Mouse (Mus musculus) adrenal gland, postnatal 25 days (tissue): ENCODE data around the gene Camk2d. TPM values are rescaled to one million over a fixed set of nuclear protein-coding genes. Genes with fewer than 3 reads are reported as not detected.
A peak's percentile ranks its signal among the peaks of the same experiment; 100 is the strongest.

ENCODE experiments used
- DNase-seq: peaks from one replicate; pipeline ENCODE4 v3.0.0; 2021; ENCODE audit warnings: mixed read lengths
- total RNA-seq: library from RNA; stranded (reverse); gene quantifications from 2 replicates; pipeline ENCODE4 v1.2.3, GENCODE M21; 2021

Gene Camk2d
- total RNA-seq, 1 experiment from 2014 or later: 105 TPM

DNA sequence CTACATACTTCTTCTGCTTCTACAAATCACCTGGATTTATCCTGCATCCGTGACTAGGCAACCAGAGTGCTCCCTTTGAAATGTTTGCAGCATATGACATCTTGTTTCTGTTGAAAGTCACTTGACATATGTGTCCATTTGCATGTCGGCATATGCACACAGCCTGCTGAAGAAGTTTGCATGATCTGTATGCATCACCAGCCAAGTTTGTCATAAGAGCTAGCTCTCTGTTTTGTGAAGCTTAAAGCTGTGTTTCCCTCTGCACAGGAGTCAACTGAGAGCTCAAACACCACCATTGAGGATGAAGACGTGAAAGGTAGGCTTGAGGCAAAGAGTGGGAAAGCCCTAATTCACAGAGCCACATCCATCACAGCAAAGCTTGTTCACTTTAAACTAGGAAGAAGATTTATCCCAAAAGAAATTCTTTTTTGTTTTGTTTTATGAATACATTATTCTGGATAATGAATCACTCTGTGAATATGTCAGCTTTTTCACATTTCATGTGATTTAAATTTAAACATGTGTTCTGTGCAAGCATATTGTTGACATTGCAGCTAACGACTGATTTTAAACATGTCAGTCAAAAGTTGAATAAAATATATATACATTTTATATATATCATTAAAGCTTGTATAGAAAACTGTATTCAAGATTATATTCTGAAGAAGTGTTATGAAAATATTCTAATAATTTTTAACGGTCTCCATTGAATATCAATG lies 214.4 kb downstream of the Camk2d start:
- DNase-seq: no peak

DNA sequence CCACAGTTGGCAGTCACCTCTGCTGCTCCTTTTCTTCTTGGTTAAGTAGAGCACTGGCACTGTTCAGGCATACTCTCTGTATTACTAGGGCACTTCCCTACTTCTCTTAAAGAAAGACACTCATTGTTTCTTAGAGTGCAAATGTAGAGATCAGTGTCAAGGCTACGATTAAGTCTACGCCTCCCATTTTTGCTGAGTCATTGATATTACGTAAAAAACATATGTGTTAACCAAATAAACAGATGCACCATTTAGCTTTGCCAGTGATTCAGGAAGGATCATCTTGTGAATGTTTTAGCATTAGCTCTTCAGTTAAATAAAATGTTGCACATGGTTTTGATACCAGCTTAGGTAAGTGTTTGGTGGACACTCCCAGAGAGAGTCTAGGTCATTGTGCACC lies 215.5 kb downstream of the Camk2d start:
- DNase-seq: no peak

DNA sequence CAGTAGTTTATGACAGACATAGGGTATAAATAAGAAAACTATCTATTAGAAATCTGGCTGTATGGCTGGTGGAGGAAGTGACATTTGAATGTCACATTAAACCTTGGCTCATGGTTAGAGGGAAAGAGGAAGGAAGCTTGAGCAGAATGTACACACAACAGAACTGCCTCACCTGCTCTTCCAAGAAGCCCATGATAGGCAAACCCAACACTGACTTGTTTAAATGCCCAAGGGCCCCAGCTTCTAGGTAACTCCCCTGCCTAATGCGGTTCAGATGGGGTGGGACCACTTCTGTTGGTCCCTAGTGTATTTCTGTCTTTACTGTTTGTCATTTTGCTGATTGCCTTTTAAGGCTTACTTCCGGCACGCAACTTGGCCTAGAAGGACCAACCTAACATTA lies 226.3 kb downstream of the Camk2d start:
- no peak for DNase-seq

DNA sequence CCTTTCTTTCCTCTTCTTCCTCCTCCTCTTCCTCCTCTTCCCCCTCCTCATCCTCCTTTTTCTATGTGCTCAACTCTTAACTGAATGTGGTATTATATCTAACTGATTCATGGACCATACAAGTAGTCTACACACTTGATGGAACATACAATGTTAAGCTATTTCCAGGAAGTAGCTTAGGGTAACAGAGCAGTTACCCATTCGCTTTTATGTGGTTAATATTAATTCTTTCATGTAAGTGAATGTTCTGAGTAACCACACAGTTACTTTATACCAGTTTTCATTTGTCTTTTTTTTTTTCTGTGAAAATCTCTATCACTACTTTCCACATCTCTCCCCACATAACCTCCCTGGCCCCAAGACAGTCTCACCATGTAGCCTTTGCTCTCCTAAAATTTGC lies 228.8 kb downstream of the Camk2d start:
- no peak for DNase-seq

DNA sequence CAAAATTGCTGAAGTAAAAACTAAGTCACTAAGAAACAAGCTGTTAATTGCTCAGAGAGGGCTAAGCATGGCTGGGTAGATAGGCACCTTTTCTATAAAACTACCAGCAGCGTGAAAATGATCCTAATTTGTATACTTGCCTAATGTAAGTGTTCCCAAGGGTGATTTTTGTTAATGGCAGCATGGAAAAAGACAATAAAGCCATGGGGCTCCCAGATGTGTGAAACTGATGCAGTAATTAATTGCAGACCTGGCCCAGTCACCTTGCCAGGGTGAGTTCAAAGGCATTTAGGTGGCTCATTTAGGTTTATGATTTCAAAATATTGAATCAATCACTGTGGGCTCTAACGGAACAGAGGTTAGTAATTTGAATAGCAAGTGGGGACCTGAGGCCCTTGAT lies 230.1 kb downstream of the Camk2d start:
- no peak for DNase-seq

DNA sequence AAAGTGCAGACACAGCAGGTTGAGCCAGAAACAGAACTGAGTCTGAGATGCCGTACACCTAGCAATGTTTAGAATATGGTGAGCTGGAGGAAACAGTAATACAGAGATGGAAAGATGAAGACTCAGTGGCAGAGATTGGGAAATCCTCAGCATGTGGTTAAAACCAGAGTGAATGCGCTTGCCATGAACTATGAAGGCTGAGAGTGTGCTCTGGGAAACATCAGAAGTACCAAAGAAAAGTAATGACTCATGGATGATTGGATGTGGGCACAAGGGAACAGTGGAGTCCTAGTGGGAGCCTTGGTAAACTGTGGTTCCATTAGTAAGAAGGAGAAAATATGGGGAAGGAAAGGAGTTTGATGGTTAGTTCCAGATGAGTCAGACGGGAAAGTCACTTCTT lies 231.8 kb downstream of the Camk2d start:
- no peak for DNase-seq

DNA sequence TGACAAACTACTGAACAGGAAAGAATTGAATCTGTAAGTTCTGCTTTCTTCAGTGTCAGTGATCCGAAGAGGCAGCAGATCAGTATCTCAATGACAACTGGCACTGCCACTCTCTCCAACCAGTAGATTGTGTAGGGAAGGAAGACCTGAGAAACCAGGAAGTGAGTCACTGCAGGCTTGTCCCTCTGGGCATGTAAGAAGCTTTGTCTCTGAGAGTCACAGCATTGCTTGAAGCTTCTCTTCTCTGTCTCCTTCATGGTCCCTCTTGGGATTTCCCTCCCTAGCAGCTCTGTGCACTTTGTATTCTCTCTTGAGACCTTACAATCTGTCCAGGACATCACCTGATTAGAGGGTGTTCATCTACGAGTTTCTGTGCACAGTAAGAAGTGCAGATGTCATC lies 233.7 kb downstream of the Camk2d start:
- no peak for DNase-seq

DNA sequence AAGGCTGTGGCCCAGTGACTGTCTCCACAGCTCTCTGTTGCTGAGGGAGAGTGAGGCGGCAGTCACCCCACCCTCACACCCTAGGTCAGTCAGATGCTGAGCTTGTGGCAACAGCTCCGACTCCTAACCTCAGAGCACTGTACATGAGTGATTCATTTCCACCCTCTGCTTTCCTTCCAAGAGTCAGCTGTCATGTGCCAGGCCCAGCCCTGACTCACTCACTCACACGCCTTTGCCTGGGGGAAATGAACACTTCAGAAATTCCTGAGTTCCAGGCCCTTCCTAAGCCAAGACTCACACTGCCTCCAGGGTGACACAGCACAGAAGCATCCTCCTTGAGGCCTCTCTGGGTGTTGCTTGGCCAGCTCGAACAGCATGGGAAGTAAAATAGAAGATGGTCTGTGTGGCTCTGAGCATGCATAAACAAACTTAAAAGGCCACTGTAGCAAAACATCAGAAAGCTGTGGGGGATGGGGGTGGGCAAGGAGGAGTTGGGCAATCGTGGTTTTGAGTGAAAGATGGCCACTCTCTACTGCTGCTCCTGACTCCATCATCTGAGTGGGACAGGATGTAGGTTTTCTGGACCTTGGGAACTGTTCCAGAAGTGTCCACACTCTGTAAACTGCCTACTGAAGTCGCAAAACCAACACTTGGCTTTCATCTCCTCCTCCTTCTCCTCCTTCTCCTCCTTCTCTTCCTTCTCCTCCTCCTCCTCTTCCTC lies 235.5 kb downstream of the Camk2d start:
- DNase-seq: peak; percentile 52

DNA sequence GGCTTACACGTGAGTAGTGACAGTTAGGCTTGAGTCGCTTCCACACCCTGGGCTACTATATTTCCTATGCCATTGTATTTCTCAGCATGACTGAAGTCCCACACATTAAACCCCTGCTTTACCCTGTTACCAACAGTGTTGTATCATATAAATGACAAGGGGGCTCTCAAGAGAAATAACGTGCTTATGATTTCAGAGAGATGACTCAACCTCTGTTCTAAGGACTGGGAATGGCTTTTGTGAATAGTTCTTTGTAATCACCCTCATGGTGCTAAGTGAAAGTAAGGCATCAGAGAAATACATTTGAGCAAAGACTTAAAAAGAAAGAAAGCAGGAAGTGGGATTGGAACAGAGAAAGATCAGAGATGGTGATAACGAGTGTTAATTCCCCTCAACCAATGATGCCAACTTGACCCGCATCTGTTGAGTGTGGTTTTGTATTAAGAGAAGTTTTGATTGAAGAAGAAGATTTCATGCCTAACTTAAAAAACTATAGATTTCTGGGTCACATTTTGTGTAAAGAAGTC lies 238.6 kb downstream of the Camk2d start:
- no peak for DNase-seq

DNA sequence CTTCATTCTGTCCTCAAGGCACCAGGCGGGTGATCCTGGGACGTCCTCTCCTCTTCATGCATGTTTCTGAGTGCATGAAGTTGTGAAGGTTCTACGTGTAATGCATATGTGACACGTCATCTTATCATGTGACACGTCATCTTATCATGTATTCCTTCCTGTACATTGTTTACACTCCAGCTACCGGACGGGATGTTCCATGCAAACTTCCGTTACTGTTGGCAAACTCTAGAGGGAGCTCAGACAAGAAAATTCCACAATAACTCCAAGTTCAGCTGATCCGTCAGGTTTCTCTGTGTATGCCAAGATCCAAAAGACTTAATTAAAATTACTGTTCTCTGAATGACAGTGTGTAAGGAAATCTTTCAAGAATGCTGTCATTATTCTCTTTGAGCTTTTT lies 246.7 kb downstream of the Camk2d start:
- no peak for DNase-seq

DNA sequence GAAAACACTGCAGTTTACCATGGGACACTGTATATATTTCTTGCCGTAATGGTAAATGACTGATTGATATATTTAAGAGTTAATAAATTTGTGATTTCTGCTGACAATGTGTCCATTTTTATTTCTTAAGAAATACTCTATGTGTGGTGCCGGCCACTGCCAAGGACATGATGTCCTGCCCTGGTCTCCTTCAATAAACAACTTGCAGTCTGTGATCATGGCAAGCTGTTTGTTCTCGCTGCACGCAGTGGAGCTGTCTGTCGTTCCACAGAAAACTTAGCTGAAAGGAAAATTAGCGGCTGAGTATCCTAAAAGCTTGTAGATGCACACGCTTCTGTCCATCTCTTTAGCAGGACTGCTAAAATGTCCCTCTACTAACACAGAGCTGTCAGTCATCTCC lies 248.7 kb downstream of the Camk2d start:
- DNase-seq: no peak

DNA sequence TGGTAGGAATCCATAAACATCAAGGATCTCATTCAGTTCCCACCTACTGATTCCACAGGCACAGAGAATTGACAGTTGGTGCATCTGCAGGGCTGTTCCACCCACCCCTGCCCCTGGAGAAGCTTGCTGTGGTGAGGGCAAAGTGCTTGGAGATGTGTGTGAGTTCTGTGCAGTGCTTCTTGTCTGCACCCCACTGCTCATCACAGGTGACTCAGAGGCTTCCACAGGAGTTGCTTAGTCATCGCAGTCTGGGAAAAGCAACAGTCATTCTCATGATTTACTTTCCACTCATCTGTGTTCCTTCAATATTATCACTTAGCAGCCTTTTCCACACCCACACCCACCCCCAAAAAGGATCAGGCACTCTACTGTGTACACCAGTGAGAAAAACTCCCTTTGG lies 252.0 kb downstream of the Camk2d start:
- DNase-seq: no peak

DNA sequence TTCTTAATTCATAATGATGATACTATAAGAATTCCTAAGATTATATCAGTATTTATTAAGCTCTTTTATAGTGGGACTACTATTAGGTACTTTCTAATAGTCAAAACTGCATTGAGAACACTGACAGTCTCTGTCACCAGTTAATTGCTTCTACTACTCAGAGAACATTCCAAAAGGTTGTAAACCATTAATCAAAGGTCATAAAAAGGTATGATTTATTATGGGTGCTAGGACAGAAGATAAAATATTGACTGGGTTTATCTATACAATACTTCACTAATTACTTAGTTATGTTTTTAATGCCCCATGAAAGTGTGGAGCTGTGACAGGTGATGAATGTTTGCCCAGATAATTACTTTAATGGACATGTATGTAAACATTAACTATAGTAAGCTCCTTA lies 264.3 kb downstream of the Camk2d start:
- no peak for DNase-seq

DNA sequence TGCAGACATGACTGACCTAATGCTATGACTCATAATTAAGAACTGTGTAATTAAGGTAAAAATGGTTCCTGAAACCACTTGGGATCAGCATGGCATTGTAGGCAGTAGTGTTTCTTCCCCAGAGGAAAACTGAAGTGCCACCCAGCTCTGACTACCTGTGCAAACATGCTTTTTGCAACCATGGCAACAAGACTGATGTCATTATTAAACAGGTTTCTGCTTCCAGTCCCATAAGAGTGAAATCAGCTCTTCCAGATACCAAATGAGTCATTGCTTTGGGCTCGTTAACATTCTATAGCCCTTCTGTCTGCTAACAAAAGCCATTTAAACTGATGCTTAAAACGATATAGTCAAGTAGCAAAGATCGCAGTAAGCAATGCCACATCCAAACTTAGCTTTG lies 273.5 kb downstream of the Camk2d start:
- no peak for DNase-seq

DNA sequence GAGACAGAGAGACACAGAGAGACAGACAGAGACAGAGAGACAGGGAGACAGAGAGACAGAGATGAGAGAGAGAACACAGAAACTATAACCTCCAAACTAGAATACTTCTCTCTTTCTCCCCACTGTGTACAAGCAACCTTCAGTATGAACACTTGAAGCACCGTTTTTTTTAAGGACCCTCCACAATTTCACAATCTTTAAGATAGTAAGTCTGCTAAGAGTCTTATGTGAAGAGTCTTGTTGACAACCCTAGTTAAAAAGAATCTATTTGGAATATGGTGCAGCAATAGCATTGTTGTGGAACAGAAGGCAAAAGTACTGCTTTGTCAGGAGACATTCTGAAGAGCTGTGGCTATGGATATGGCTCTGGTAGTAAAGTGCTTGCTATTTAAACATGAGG lies 274.6 kb downstream of the Camk2d start:
- DNase-seq: no peak

DNA sequence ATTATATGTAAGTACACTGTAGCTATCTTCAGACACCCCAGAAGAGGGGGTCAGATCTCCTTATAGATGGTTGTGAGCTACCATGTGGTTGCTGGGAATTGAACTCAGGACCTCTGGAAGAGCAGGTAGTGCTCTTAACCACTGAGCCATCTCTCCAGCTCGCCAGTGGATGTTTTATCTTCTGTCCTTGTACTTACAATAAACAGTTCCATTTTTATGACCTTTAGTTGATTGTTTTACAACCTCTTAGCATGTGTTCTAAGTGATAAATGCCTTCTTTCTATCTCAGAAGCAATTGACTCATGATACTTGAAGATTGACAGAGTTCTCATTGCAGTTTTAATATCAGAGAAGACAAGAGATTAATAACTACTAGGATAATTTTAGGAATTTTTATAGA lies 282.1 kb downstream of the Camk2d start:
- DNase-seq: no peak

DNA sequence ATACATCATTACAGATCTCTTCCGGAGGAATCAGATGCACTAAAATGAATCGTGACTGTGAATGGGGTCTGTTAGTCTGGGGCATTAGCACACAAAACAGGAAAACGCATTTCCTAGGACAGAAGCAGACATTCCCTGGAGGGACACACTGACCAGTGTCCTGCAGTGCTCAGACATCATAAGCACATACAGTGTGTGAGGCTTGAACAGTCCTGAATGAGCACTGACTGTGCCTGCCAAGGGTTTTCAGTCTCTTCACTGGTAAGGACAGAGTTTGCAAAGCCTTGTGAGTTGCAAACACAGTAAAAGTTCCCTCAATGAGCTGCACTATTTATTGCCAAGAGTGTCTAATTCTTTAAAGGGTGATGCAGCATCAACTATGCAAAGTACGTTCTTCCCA lies 290.0 kb downstream of the Camk2d start:
- no peak for DNase-seq

DNA sequence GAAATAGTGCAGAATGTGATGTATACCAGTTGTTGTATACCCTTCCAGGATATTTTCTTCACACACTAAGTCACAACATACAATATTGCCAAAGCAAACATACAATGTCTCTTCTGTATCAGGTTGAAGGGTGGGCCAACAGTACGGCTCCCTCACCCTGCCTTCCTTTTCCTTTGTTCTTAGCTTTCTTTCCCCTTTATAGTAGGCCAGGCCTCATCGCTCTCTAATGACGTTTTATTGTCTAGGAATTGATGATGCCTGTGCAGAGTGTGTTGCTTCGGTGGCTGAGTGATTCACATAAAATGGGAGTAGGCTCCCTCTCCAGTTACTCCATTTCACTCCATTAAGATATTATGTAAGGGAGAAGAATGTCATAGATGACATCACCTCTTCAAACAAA lies 290.5 kb downstream of the Camk2d start:
- no peak for DNase-seq

Other genes with a start within 250 kb of the Camk2d start
- gene Arsj, start 232.6 kb upstream of the Camk2d start, total RNA-seq: not detected in 2 replicates